Mouse (Mus musculus): ENCODE measurements around the gene Krtcap2. TPM values are rescaled to one million over a fixed set of nuclear protein-coding genes. Genes with fewer than 3 reads are reported as not detected.

Gene Krtcap2
- polyA plus RNA-seq (2016; fragmentation: Nextera tagmentation; extraction: Ambion mirVana) = 316 and 333 TPM in 2 replicates

- H3K9me3 ChIP-seq = no peaks in the 10 kb centered on the region
- H3K9ac ChIP-seq (replicated peaks) = peak within 1 kb of the TSS; percentile 85
- H3K36me3 ChIP-seq = peaks cover 36% of the 10 kb centered on the region
- WGBS = 4% methylated on average over 20 of the region's 20 CpGs
- H3K27me3 ChIP-seq = no peaks in the 10 kb centered on the region
- ATAC-seq (ENCODE audit: insufficient number of reproducible peaks, insufficient read depth, low FRiP score, low TSS enrichment, low read depth) = peak; percentile 3; the same call in 1 of the 2 replicates
- H3K4me2 ChIP-seq = peak within 1 kb of the TSS; percentile 93
- H3K27ac ChIP-seq = peak within 1 kb of the TSS; percentile 77
- peaks cover 46% of the 10 kb centered on the region for H3K4me1 ChIP-seq (replicated peaks)
- peak within 1 kb of the TSS; percentile 82 for H3K4me3 ChIP-seq (replicated peaks)
Observed at GRCm38 (mm10) chr3:89245688-89246171, at the start of gene Krtcap2. Gene Krtcap2, plus strand, starts transcription at chr3:89245966.

- 10% methylated on average over 33 of the region's 33 CpGs for WGBS
- no peaks in the 10 kb centered on the region for H3K27me3 ChIP-seq
- no peaks in the 10 kb centered on the region for H3K36me3 ChIP-seq
- ATAC-seq (ENCODE audit: insufficient number of reproducible peaks, insufficient read depth, low FRiP score, low TSS enrichment, low read depth) = peak; percentile 96
- peak overlapping the region; percentile 53 for H3K9ac ChIP-seq (replicated peaks)
- H3K27ac ChIP-seq = peak overlapping the region; percentile 89
- no peaks in the 10 kb centered on the region for H3K9me3 ChIP-seq
- peak overlapping the region; percentile 37 for H3K4me3 ChIP-seq (replicated peaks)
- H3K4me2 ChIP-seq = peak overlapping the region; percentile 63
- peaks cover 8% of the 10 kb centered on the region for H3K4me1 ChIP-seq (replicated peaks)
Observed at GRCm38 (mm10) chr3:89195979-89196877, 49.5 kb upstream of the Krtcap2 start.

- no peak overlapping the region for H3K4me2 ChIP-seq
- ATAC-seq (ENCODE audit: insufficient number of reproducible peaks, insufficient read depth, low FRiP score, low TSS enrichment, low read depth) = no peak
Observed at GRCm38 (mm10) chr3:89199839-89200238, 45.9 kb upstream of the Krtcap2 start.

GRCm38 (mm10) chr3:89202253-89203141, 43.3 kb upstream of the Krtcap2 start, which contains the start of gene Gba:
Gene Gba, plus strand, starts transcription at chr3:89202928.
- Histone ChIP-seq H3K4me2 (peak within 1 kb of the TSS; percentile 55), H3K36me3 (peaks cover 24% of the 10 kb centered on the region), H3K9me3 (no peaks in the 10 kb centered on the region), H3K9ac (replicated peaks) (peak within 1 kb of the TSS; percentile 46; the same call in 1 of the 2 replicates), H3K4me3 (replicated peaks) (peak within 1 kb of the TSS; percentile 51), H3K27ac (no peak within 1 kb of the TSS), H3K27me3 (no peaks in the 10 kb centered on the region), H3K4me1 (replicated peaks) (peaks cover 5% of the 10 kb centered on the region)
- ATAC-seq (ENCODE audit: insufficient number of reproducible peaks, insufficient read depth, low FRiP score, low TSS enrichment, low read depth) = peak; percentile 77
- 29% methylated on average over 13 of the region's 13 CpGs for WGBS

More at GRCm38 (mm10) chr3:89199839-89200238, 45.9 kb upstream of the Krtcap2 start:
- Histone ChIP-seq H3K27ac (no peak overlapping the region), H3K9me3 (no peaks in the 10 kb centered on the region), H3K4me1 (replicated peaks) (peaks cover 13% of the 10 kb centered on the region), H3K4me3 (replicated peaks) (no peak overlapping the region), H3K9ac (replicated peaks) (no peak overlapping the region), H3K27me3 (no peaks in the 10 kb centered on the region), H3K36me3 (no peaks in the 10 kb centered on the region)
- WGBS = 74% methylated on average over 3 of the region's 3 CpGs

- ATAC-seq (ENCODE audit: insufficient number of reproducible peaks, insufficient read depth, low FRiP score, low TSS enrichment, low read depth) = no peak
- H3K27ac ChIP-seq = no peak overlapping the region
- peaks cover 5% of the 10 kb centered on the region for H3K4me1 ChIP-seq (replicated peaks)
- peaks cover 30% of the 10 kb centered on the region for H3K36me3 ChIP-seq
- no peaks in the 10 kb centered on the region for H3K9me3 ChIP-seq
- WGBS = 40% methylated on average over 5 of the region's 5 CpGs
- peak overlapping the region; percentile 51 for H3K4me3 ChIP-seq (replicated peaks)
- peak overlapping the region; percentile 46; the same call in 1 of the 2 replicates for H3K9ac ChIP-seq (replicated peaks)
- H3K27me3 ChIP-seq = no peaks in the 10 kb centered on the region
- peak overlapping the region; percentile 55 for H3K4me2 ChIP-seq
Observed at GRCm38 (mm10) chr3:89203142-89203514, 42.6 kb upstream of the Krtcap2 start.

GRCm38 (mm10) chr3:89206079-89206478, 39.7 kb upstream of the Krtcap2 start:
- no peak for ATAC-seq (ENCODE audit: insufficient number of reproducible peaks, insufficient read depth, low FRiP score, low TSS enrichment, low read depth)
- no peak overlapping the region for H3K4me2 ChIP-seq
- H3K27me3 ChIP-seq = no peaks in the 10 kb centered on the region
- H3K4me3 ChIP-seq (replicated peaks) = no peak overlapping the region
- 91% methylated on average over 7 of the region's 7 CpGs for WGBS
- H3K9ac ChIP-seq (replicated peaks) = no peak overlapping the region
- no peak overlapping the region for H3K27ac ChIP-seq
- H3K9me3 ChIP-seq = no peaks in the 10 kb centered on the region
- peaks cover 60% of the 10 kb centered on the region for H3K36me3 ChIP-seq
- H3K4me1 ChIP-seq (replicated peaks) = peaks cover 5% of the 10 kb centered on the region

GRCm38 (mm10) chr3:89206695-89207094, 39.1 kb upstream of the Krtcap2 start:
- H3K9me3 ChIP-seq = no peaks in the 10 kb centered on the region
- H3K4me1 ChIP-seq (replicated peaks) = peaks cover 5% of the 10 kb centered on the region
- H3K27ac ChIP-seq = no peak overlapping the region
- no peak overlapping the region for H3K4me2 ChIP-seq
- H3K9ac ChIP-seq (replicated peaks) = no peak overlapping the region
- H3K4me3 ChIP-seq (replicated peaks) = no peak overlapping the region
- H3K36me3 ChIP-seq = peaks cover 61% of the 10 kb centered on the region
- WGBS = 88% methylated on average over 2 of the region's 2 CpGs
- no peaks in the 10 kb centered on the region for H3K27me3 ChIP-seq
- no peak for ATAC-seq (ENCODE audit: insufficient number of reproducible peaks, insufficient read depth, low FRiP score, low TSS enrichment, low read depth)

- no peaks in the 10 kb centered on the region for H3K27me3 ChIP-seq
- no peak for ATAC-seq (ENCODE audit: insufficient number of reproducible peaks, insufficient read depth, low FRiP score, low TSS enrichment, low read depth)
- H3K27ac ChIP-seq = no peak overlapping the region
- 84% methylated on average over 13 of the region's 13 CpGs for WGBS
- H3K4me1 ChIP-seq (replicated peaks) = peaks cover 13% of the 10 kb centered on the region
- H3K9me3 ChIP-seq = no peaks in the 10 kb centered on the region
- H3K4me2 ChIP-seq = no peak overlapping the region
- no peak overlapping the region for H3K4me3 ChIP-seq (replicated peaks)
- H3K36me3 ChIP-seq = peaks cover 64% of the 10 kb centered on the region
- H3K9ac ChIP-seq (replicated peaks) = no peak overlapping the region
Observed at GRCm38 (mm10) chr3:89208075-89208657, 37.6 kb upstream of the Krtcap2 start.

GRCm38 (mm10) chr3:89208736-89209135, 37.0 kb upstream of the Krtcap2 start:
- Histone ChIP-seq H3K27ac (no peak overlapping the region), H3K4me3 (replicated peaks) (no peak overlapping the region), H3K9me3 (no peaks in the 10 kb centered on the region), H3K27me3 (no peaks in the 10 kb centered on the region), H3K4me1 (replicated peaks) (peaks cover 11% of the 10 kb centered on the region), H3K4me2 (no peak overlapping the region), H3K36me3 (peaks cover 64% of the 10 kb centered on the region), H3K9ac (replicated peaks) (no peak overlapping the region)
- no peak for ATAC-seq (ENCODE audit: insufficient number of reproducible peaks, insufficient read depth, low FRiP score, low TSS enrichment, low read depth)
- WGBS = 88% methylated on average over 6 of the region's 6 CpGs

- WGBS = 92% methylated on average over 7 of the region's 7 CpGs
Observed at GRCm38 (mm10) chr3:89209731-89210130, 36.0 kb upstream of the Krtcap2 start.

More at GRCm38 (mm10) chr3:89209731-89210130, 36.0 kb upstream of the Krtcap2 start:
- Histone ChIP-seq H3K9me3 (no peaks in the 10 kb centered on the region), H3K4me3 (replicated peaks) (no peak overlapping the region), H3K27ac (no peak overlapping the region), H3K27me3 (no peaks in the 10 kb centered on the region), H3K9ac (replicated peaks) (no peak overlapping the region), H3K4me2 (no peak overlapping the region), H3K4me1 (replicated peaks) (peaks cover 12% of the 10 kb centered on the region), H3K36me3 (peaks cover 64% of the 10 kb centered on the region)
- no peak for ATAC-seq (ENCODE audit: insufficient number of reproducible peaks, insufficient read depth, low FRiP score, low TSS enrichment, low read depth)
